Mouse (Mus musculus) T-helper 2 cell (primary cell): ENCODE measurements around the gene Lif.

ENCODE experiments used
- in situ Hi-C: fragments of 300-600 bp; cut with MboI, MseI; formaldehyde crosslinking; loops from one replicate; pipeline ENCODE4 v1.15.1; 2025; ENCODE audit warnings: high pct_unique_total_duplicates

Gene Lif

DNA sequence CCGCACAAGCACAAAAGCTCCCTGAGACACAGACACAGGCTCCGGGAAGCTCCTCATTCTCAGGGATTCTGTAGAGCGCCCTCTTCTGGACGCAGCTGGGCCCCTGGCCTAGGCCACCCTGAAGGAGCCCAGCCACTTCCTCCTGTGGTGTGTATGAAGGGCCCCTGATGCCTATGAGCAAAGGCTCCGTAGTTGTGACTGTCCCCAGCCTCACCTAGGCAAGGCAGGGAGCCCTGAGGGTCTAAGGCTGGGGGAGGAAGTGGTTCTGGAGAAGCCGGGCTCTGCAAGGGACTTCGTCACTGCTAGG, 3.8 kb downstream of the Lif start:
- in situ Hi-C loops: no loop called here

DNA sequence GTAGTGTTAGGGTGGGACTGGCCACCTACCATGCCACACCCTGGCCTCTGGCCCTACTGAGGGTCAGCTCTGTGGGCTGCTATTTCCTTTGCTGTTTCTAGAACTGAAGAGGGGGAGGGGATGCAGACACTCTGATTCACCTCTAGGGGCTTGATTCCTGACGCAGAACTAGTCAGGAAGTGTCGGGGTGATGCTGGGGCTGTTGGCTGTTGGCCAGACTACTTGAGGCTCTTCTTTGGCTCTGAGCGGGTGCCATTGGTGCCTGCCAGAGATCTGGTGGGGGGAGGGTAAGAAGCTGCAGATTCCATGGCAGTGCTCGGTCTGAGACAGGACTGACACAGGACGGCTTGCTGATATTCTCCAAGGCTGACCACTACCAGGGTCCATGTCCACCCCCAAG, 4.6 kb downstream of the Lif start:
- in situ Hi-C loops: no loop called here

DNA sequence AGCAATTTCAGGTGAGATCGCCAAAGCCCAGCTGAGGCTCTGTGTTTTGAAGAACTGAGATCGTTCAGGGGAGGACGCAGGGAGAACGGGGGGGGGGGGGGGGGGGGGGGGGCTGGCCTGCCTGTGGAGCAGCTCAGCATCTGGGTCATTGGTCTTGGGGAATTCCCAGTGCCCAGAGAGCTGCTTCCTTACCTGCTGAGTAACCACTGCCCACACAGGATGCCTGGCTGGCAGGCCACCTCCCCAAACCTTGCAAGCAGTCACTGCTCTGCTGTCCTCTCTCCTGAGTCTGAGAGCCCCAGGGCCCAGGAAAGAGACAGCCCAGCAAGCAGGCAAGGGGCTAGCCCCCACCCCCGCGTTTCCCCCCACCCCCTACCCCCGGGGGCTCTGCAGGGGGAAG, 5.5 kb downstream of the Lif start:
- in situ Hi-C loops: no loop called here

DNA sequence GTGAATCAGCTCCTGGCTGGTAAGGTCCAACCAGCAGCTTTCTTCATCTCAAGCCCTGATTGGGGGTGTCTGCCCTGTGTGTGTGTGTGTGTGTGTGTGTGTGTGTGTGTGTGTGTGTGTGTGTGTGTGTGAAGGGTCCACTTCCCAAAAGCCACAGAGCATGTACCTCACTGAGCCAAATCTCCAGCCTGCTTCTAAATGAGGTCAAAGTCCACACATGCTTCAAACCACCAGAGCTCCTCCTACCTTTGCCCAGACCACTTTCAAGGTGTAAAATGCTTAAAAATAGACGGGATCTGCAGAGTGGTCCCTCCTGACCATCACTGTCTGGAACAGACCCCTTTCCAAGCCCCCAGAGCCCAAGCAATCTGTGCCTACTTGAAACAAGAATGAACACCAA, 5.9 kb downstream of the Lif start:
- in situ Hi-C loops: no loop called here

DNA sequence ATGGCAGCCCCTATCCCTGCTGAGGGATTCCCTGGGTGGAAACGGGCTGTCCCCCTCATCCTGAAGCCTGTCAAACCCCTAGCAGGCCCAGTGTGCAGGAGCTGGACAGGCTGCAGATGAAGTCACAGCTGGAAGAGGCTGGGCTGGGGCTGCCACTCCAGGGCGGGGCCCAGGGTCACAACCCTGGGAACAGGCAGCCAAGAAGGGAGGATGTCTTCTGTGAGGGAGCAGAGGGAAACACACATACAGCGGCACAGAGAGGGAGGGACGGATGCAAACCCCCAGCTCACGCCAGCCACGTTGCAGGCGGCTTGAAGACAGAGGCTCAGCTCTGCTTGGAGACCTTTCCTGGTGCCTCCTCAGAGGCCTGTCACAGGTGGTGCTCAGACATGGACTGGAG, 6.7 kb downstream of the Lif start:
- in situ Hi-C loops: no loop called here

DNA sequence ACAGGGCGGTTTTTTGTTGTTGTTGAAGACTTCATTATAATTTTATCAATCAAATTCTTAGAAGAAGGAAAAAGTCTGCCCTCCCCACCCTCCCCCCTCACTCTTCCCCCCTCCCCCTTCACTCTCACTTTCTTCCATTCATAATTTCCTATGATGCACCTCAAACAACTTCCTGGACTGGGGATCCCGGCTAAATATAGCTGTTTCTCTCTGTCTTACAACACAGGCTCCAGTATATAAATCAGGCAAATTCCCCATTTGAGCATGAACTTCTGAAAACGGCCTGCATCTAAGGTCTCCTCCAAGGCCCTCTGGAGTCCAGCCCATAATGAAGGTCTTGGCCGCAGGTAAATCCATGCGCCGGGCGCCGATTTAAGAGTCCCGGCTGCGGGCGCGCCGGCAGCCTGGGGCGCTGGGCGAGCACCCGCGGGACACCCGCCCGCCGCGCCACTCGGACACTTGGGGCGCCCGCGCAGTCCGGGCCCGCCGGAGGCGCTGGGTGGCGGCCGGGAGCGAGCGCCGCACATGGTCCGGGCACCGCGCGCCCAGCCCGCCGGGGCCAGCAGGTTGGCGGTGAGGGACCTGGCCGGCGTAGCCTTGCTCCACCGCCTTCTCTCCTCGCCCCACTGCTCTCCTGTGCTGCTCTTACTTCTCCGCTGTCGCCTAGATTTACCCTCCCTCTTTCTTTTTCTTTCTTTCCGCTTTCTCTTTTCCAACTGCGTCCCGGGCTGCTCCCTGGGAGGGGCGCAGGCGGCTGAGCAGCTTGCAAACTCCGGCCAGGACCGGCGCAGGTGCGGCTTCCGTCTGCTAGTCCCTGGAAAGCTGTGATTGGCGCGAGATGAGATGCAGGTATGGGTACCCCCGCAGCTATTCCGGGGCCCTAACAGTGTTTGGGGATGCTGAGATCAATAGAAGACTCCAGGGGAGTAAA, 9.2 kb downstream of the Lif start:
- in situ Hi-C loops: no loop called here

DNA sequence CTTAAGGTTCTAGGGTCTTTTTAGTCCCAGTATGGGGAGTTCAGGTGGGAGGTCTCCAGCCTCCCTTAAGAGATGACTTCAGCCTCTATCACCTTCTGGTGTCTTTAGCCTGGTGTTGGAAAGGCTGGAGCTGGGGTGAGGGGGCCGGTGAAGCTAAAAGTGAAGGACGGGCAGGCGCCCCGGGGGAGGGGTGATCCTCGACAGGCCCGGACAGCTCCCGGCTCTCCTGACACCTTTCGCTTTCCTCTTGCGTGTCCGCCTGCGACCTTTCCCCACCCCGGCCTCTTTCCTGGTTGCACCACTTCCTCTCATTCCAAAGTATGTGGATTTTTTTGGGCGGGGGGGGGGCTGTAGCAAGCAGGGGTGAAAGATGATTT, 9.8 kb downstream of the Lif start:
- in situ Hi-C loops: no loop called here

DNA sequence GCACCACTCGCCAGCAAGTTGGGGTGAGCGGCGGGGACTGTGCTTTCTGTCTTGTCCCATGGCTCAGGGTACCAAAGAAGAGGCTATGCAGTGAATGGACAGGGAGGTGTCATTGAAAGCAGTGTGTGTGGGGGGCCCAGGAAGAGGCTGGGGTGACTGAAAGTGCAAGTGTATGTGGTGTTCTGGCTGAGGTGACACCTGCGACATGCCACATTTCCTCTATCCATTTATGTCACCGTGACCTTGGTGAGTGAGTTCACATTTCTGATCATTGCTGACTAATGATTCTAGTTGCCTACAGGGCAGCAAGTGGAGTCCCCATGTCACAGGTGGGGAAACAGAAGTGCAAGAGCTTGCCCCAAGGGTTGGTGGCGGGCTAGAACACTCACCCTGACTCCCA, 11.1 kb downstream of the Lif start:
- in situ Hi-C loops: no loop called here

DNA sequence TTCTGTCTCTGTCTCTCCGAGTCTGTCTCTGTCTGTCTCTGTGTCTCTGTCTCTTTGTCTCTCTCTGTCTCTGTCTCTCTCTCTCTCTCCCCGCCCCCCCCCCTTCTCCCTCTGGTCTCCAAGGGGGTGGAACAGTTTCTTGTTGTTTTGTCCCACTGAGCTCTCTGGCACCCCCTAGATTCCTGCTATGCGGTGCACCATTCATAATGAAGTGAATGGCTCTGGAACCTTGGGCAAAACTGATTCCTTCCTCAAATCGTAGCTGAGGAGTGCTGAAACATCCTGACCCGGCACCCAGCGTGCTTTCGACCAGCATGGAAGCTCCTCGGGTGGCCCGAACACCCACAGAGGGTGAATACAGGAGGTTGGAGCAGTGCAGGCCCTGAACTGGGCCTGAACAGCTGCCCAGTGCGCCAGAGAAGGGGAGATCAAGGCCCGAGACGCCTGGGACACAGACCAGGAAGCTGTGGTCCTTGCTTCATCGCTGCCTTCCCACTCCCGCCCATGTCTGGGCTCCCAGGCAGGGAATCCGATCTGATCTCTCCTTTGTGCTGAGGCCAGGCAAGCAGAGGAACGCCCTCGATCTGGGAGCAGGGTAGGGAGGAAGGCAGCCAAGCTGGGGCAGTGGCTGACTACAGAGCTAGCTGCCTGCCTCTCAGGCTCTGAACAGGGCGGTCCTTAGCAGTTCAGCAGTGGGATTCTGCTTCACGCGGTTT, 13.5 kb downstream of the Lif start:
- in situ Hi-C loops: no loop called here

DNA sequence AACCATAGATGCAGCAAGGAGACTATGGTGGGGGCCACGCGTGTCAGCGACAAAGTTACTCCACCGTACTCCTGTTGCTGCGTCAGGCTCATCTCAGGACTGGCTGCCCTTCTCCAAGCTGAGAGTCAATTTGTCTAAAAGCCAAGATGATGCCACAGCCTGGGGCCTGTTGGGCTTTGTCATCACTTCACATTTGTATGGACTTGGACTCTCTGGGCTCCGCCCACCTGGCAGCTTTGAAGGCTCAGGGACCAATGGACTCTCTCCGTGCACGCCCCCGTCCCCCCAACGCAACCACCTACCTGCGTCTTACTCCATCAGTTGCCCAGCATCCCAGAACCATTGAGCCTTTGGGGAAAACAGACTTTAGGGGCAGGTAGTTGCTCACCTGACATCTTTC, 14.2 kb downstream of the Lif start:
- in situ Hi-C loops: no loop called here

DNA sequence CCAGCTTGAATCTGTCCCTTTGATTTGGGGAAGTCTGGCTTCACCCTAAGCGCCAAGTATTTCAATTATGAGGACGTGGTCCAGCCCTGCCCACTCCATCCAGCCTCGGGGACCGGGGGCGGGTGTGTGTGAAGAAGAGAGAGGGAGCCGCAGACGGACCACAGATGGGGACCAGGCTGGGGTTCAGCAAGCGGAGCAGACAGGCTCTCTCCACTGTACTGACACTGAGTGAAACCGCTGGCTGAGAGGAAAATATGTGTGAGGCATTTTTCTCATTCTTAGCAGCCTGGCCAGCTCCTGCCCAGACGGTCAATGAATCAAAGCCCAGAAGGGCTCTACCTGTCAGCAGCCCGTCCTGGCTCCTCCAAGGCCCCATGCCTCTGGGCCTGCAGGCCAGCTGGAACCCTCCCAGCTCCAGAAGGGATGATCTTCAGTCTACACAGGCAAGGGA, 19.1 kb downstream of the Lif start:
- in situ Hi-C loops: no loop called here

DNA sequence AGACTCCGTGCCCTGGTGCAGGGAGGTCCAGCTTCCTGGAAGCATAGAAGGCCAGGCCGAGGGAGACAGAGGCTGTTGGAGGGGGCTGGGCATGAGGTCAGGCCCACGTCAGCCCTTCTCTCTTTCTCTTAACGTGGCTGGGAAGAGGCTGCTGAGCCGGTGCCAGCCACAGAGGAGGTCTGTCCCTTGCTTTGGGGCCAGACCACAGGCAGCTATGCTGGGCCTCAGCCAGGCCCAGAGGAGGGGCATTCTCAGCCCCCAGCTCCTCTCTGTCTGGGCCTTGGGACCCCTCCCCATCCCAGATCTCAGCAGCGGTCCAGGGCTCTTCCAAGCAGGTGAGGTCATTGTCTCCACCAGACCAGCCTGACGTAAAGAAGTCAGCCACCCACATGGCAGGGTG, 22.6 kb downstream of the Lif start:
- in situ Hi-C loops: no loop called here

DNA sequence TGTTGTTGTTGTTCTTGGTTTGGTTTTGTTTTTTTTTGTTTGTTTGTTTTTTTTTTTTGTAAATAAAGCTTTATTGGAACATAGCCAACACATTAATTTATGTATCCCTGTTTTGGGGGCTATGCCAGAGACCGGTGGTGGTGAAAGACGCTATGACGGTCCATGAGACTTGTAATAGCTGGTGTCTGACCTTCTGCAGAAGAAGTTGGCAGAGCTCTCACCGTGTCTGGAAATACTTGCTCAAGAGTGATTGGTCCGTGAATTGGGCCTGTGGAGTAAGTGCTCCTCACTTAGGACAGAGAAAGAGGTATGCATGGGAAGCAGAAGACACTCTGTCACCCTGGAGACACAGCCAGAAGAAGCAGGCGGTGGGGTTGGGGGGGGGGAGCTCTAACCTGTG, 24.5 kb downstream of the Lif start:
- in situ Hi-C loops: no loop called here

DNA sequence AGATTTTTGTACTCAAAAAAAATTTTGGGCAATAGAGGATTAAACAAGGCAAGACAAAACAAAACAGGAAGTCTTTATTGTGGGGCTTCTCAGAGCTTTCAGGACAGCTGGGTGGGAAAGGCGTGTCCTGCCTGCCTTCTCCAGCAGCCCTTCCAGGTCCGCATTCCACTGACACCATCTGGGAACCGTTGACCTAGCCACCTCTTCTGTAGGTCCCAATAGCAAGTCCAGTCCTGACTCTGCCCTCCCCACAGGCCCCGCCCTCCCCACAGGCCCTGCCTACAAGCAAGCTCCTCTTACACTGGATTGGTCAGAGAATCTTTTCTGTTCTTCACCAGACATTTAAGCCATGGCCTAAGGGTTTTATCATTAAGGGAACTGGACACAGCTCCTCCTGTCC, 26.3 kb downstream of the Lif start:
- in situ Hi-C loops: no loop called here

DNA sequence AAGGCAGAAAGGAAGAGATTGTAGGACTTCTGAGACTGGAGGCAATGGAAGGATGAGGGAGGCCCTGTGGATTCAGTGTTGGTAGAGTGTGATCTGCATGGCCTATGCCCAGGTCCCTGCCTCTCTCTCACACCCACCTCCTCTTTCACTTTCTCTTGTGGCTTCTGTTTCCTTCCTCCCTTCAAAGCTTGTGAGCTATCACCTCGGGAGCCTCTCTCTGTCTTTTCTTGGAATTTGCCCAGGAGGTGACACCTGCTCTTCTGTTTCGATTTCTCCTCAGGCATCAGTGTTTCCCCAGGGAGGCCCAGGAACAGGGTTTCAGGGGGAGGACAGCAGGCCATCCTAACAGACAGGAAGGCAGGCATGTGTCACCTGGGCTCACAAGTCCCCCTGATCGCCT, 31.9 kb downstream of the Lif start:
- in situ Hi-C loops: no loop called here

DNA sequence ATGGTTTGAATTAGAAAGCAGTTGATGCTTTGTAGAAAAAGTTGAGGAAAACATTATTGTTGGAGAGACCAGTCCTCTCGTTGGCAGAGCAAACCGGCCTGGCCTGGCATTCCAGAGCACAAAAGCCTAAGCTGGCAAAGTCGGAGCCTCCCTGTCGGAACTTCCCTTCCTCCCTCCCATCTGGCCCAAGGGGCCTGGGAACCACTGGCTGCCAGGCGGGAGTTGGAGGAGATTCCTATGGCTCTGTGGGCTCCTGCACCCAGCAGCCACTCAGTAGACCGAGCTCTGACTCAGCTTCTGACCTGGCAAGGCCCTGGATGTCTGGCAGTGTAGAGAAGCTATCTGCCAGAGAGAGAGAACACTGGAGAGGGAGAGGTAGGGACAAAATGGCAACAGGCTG, 34.3 kb downstream of the Lif start:
- in situ Hi-C loops: no loop called here

DNA sequence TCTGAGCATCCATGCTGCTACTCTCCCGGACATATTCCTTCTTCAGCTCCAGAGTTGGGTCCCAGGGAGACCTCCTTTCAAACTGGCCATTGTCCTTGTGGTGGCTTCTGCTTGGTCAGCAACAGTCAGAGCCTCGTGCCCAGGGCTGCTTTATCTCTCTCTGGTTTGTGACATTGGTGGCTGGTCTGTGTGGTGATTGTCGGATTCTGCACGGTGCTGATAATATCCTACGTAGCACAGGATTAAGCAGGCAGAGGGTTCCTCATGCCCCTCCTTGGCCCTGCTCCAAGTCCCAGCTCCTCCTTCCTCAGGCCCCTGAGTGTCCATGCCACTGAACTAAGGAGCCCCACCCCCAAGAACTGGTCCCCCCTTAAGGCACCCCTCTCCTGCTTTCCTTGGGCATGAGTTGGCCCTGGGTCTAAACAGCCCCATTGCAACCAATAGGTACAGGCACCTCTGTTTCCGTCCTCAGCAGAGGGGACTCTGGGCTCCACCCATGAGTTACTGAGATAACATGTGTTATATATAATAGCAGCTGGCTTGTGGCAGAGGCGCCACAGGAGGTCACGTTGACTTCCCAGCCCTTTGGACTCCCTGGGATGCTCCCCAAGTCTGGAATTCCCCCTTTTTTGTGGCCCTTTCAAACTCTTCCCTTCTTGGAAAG, 35.0 kb downstream of the Lif start:
- in situ Hi-C loops: no loop called here

DNA sequence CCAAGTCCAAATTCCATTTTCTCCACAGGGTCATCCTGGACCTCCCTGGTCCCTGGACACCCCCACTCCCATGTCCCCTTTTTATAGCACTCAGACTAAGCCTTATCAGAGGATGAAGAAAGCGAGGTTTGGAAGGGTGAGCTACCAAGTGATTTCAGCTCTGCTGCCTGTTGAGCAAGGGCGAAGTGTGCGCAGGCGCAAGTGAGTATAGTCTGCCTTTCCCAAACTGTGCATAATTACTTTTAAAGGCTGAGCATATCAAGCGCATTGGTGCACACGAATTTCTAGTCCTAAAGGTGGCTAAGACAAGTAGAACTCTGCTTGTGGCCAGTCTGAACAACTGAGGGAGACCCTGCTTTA, 35.5 kb downstream of the Lif start:
- in situ Hi-C loops: no loop called here

DNA sequence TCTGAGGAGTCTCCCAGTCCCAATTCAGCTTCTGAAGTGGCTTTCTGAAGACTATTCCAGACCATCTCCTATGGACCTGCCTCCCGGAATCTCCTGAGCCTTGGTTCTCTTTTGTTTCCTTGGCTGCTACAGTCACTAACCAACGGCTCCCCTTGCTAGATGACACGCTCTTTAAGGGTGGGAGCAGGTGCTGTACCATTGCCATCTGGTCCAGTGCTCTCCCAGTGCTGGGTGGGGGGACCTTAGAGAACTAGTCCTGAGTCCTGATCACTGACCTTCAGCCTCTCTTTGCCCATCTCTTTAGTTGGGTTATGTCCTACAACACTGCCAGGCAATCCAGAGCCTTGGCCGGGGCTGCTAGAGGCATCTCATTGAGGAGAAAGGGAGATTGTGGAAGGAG, 36.1 kb downstream of the Lif start:
- in situ Hi-C loops: no loop called here

DNA sequence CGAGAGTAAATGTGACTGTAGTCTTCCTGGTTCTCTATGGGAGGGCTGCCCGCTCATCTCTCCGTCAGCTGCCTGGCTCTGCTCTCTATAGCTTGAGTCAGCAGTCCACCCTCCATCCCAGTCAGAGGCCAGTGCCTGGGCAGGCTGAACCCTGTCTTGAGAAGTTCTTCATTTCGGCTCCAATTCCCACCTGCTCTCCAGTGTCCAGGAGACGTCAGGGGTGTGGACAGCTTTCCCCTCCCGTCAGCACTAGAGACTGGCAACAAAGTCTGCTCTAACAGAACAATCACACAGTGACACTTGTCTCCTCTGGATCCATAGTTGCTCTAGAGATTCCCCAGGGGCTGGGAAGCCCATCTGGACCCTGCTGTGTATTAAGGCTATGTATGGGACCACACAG, 36.7 kb downstream of the Lif start:
- in situ Hi-C loops: no loop called here

DNA sequence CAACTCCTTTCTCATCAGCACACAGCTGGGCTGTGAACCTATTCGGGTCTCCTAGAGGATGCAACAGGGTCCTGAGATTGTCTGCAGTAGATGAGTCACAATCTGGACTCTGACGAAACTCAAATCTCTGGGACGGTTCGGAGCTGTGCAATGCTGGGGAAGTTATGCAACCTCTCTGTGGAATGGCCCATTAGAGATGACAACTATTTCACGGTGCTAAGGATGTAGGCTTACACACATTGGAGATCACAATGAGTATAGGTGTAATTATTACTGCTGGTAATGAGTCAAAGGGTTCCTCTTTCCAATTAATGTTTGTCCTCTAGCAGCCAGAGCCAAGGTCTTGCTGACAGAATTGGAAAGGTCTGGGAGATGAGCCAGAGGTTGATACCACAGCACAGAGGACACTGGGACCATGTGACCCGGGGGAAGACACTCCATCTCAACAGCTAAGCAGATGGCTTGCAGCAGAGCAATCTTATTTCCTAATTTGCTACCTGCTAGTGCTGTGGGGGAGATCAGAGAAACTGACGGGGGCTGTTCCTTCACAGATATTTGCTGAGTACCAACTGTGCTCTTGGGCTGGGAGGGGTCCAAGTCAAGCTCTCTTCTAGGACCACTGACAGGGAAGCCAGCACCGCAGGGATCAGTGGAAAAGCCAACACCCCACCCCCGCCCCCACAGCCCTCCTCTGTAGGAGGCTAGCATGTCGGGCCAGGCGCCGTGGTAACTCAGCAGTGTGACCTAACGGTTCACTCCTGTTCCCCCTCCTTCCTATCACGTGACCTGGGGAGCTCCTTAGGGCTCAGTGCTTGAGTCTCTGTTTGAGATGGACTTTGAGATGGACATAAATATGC, 37.4 kb downstream of the Lif start:
- in situ Hi-C loops: no loop called here
